Mouse (Mus musculus): ENCODE measurements at regions not wholly inside any gene's neighbourhood (a gene's known extent, or its start where the extent isn't known, plus 50 kb on each side); places are given as distances from the start of the nearest gene placed in this dataset.
A peak's percentile ranks its signal among the peaks of the same experiment; 100 is the strongest.

GRCm38 (mm10) chr6:143414590-143415382 lies 247.8 kb downstream of the Etnk1 start:
- Histone ChIP-seq H3K9ac (replicated peaks) (no peak overlapping the region), H3K4me2 (ENCODE audit: low read depth, low read length) (no peak overlapping the region), H3K36me3 (replicated peaks; ENCODE audit: insufficient read depth, low read length) (no peaks in the 10 kb centered on the region), H3K4me3 (ENCODE audit: low read depth, low read length) (no peak overlapping the region), H3K27me3 (ENCODE audit: insufficient read depth, low read length) (no peaks in the 10 kb centered on the region), H3K4me1 (ENCODE audit: insufficient read depth) (no peaks in the 10 kb centered on the region), H3K27ac (ENCODE audit: low read depth) (no peak overlapping the region), H3K9me3 (ENCODE audit: low read length) (no peaks in the 10 kb centered on the region)
- no peak for TF ChIP-seq EP300 (IDR thresholded peaks at IDR 0.05; ENCODE audit: low read depth)
- TF ChIP-seq CTCF (IDR thresholded peaks at IDR 0.05; ENCODE audit: low read depth): no peak
- no peak for DNase-seq
- ATAC-seq: no peak
- 78% methylated on average over 27 of the region's 27 CpGs for WGBS (ENCODE audit: insufficient replicate concordance)

GRCm38 (mm10) chr6:143415383-143415778 lies 248.4 kb downstream of the Etnk1 start:
- WGBS (ENCODE audit: insufficient replicate concordance): 81% methylated on average over 12 of the region's 12 CpGs
- Histone ChIP-seq H3K9me3 (ENCODE audit: low read length) (no peaks in the 10 kb centered on the region), H3K36me3 (replicated peaks; ENCODE audit: insufficient read depth, low read length) (no peaks in the 10 kb centered on the region), H3K4me1 (ENCODE audit: insufficient read depth) (no peaks in the 10 kb centered on the region), H3K4me3 (ENCODE audit: low read depth, low read length) (no peak overlapping the region), H3K4me2 (ENCODE audit: low read depth, low read length) (no peak overlapping the region), H3K27me3 (ENCODE audit: insufficient read depth, low read length) (no peaks in the 10 kb centered on the region), H3K27ac (ENCODE audit: low read depth) (no peak overlapping the region), H3K9ac (replicated peaks) (no peak overlapping the region)
- DNase-seq (no peak), ATAC-seq (no peak)
- TF ChIP-seq EP300 (IDR thresholded peaks at IDR 0.05; ENCODE audit: low read depth) (no peak), CTCF (IDR thresholded peaks at IDR 0.05; ENCODE audit: low read depth) (no peak)

GRCm38 (mm10) chr6:143419872-143420271 lies 252.9 kb downstream of the Etnk1 start:
- H3K4me1 ChIP-seq (ENCODE audit: insufficient read depth): no peaks in the 10 kb centered on the region
- H3K36me3 ChIP-seq (replicated peaks; ENCODE audit: insufficient read depth, low read length): no peaks in the 10 kb centered on the region
- H3K9ac ChIP-seq (replicated peaks): no peak overlapping the region
- DNase-seq: no peak
- no peak overlapping the region for H3K27ac ChIP-seq (ENCODE audit: low read depth)
- no peaks in the 10 kb centered on the region for H3K27me3 ChIP-seq (ENCODE audit: insufficient read depth, low read length)
- no peaks in the 10 kb centered on the region for H3K9me3 ChIP-seq (ENCODE audit: low read length)
- no peak overlapping the region for H3K4me2 ChIP-seq (ENCODE audit: low read depth, low read length)
- TF ChIP-seq CTCF (IDR thresholded peaks at IDR 0.05; ENCODE audit: low read depth) (no peak), EP300 (IDR thresholded peaks at IDR 0.05; ENCODE audit: low read depth) (no peak)
- 76% methylated on average over 7 of the region's 7 CpGs for WGBS (ENCODE audit: insufficient replicate concordance)
- ATAC-seq: no peak
- no peak overlapping the region for H3K4me3 ChIP-seq (ENCODE audit: low read depth, low read length)

- Histone ChIP-seq H3K4me3 (ENCODE audit: low read depth, low read length) (no peak overlapping the region), H3K27ac (ENCODE audit: low read depth) (no peak overlapping the region), H3K9me3 (ENCODE audit: low read length) (no peaks in the 10 kb centered on the region), H3K36me3 (replicated peaks; ENCODE audit: insufficient read depth, low read length) (no peaks in the 10 kb centered on the region), H3K9ac (replicated peaks) (no peak overlapping the region), H3K4me2 (ENCODE audit: low read depth, low read length) (no peak overlapping the region), H3K4me1 (ENCODE audit: insufficient read depth) (no peaks in the 10 kb centered on the region), H3K27me3 (ENCODE audit: insufficient read depth, low read length) (no peaks in the 10 kb centered on the region)
- ATAC-seq: no peak
- 88% methylated on average over 14 of the region's 14 CpGs for WGBS (ENCODE audit: insufficient replicate concordance)
- TF ChIP-seq EP300 (IDR thresholded peaks at IDR 0.05; ENCODE audit: low read depth): no peak
- TF ChIP-seq CTCF (IDR thresholded peaks at IDR 0.05; ENCODE audit: low read depth): no peak
- DNase-seq: no peak
Measured at GRCm38 (mm10) chr6:143423026-143423425, 256.0 kb downstream of the Etnk1 start.

- peak overlapping the region; percentile 19 for H3K4me2 ChIP-seq (ENCODE audit: low read depth, low read length)
Measured at GRCm38 (mm10) chr6:143425182-143425829, 258.3 kb downstream of the Etnk1 start.

GRCm38 (mm10) chr6:143431896-143432450 lies 265.0 kb downstream of the Etnk1 start:
- 80% methylated on average over 13 of the region's 13 CpGs for WGBS (ENCODE audit: insufficient replicate concordance)
- Histone ChIP-seq H3K4me2 (ENCODE audit: low read depth, low read length) (no peak overlapping the region), H3K9ac (replicated peaks) (no peak overlapping the region), H3K9me3 (ENCODE audit: low read length) (no peaks in the 10 kb centered on the region), H3K27me3 (ENCODE audit: insufficient read depth, low read length) (no peaks in the 10 kb centered on the region), H3K27ac (ENCODE audit: low read depth) (no peak overlapping the region), H3K4me3 (ENCODE audit: low read depth, low read length) (no peak overlapping the region), H3K36me3 (replicated peaks; ENCODE audit: insufficient read depth, low read length) (no peaks in the 10 kb centered on the region), H3K4me1 (ENCODE audit: insufficient read depth) (no peaks in the 10 kb centered on the region)
- DNase-seq (no peak), ATAC-seq (no peak)
- TF ChIP-seq CTCF (IDR thresholded peaks at IDR 0.05; ENCODE audit: low read depth) (no peak), EP300 (IDR thresholded peaks at IDR 0.05; ENCODE audit: low read depth) (no peak)

More at GRCm38 (mm10) chr6:143425182-143425829, 258.3 kb downstream of the Etnk1 start:
- 48% methylated on average over 17 of the region's 17 CpGs for WGBS (ENCODE audit: insufficient replicate concordance)
- no peak overlapping the region for H3K27ac ChIP-seq (ENCODE audit: low read depth)
- H3K4me3 ChIP-seq (ENCODE audit: low read depth, low read length): no peak overlapping the region
- H3K9me3 ChIP-seq (ENCODE audit: low read length): no peaks in the 10 kb centered on the region
- no peak overlapping the region for H3K9ac ChIP-seq (replicated peaks)
- H3K36me3 ChIP-seq (replicated peaks; ENCODE audit: insufficient read depth, low read length): no peaks in the 10 kb centered on the region
- TF ChIP-seq EP300 (IDR thresholded peaks at IDR 0.05; ENCODE audit: low read depth) (no peak), CTCF (IDR thresholded peaks at IDR 0.05; ENCODE audit: low read depth) (no peak)
- H3K27me3 ChIP-seq (ENCODE audit: insufficient read depth, low read length): no peaks in the 10 kb centered on the region
- ATAC-seq (no peak), DNase-seq (no peak)
- no peaks in the 10 kb centered on the region for H3K4me1 ChIP-seq (ENCODE audit: insufficient read depth)

All from liver, postnatal 0 days (tissue).